Mouse (Mus musculus) bone marrow macrophage, adult 2 months (primary cell): ENCODE measurements around the gene Hnrnpa1.

ENCODE experiments used
- CTCF ChIP-seq: IDR thresholded peaks from 2 replicates; pipeline ENCODE4 v1.5.1; 2012; ENCODE audit warnings: low read depth, mild to moderate bottlenecking, low read length, moderate library complexity
- POLR2A ChIP-seq: IDR thresholded peaks from 2 replicates; pipeline ENCODE4 v1.6.1; 2012; ENCODE audit warnings: mild to moderate bottlenecking, low read depth, low read length, borderline replicate concordance

DNA sequence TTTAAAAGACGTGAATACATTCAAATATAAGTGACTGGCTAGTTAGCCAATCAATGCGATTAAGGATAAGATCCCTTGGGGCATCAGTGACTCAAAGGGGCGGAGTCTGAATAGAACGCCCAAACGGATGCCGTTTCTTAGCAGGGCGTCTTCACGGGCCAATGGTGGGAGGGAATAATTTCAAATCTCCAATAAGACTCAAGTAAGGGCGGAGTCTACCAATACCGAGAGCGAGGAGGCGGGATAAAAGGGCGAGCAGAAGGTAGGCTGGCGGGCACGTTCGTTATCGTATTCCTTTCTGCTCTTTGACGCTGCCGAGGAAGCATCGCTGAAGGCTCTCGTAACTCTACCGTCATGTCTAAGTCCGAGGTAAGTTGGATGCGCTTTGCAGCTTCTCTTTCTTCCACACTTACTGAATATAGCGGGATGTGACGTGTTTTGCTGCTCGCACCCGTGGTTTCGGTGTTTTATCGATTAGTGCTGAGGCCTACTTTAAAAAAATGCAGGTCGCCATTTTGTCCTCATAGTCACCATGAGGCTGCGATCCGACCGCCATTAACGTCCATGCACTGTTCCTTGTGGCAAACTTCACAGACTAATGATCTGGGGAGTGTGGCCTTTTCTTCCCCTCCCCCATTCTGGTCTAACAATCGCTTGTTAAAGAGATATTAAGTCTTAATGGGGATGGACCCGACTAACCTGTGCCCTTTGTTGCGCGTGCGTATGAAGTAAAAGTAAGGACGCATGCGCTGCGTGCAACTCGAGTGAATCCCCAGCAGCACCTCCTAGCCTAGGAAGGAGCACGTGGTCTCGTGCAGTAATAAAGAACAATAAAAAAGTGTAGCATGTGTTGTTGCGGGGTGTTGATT is at the start of gene Hnrnpa1:
- no peak for TF ChIP-seq CTCF
- no peak for TF ChIP-seq POLR2A
